Comparison of ENCODE assay signal across 8 mouse cellular contexts in genomic region chr3:107582875-107583767, GRCm38 (mm10). TPM values are rescaled to one million over a fixed set of nuclear protein-coding genes. Genes with fewer than 3 reads are reported as not detected.
DNase-seq lines count a peak whose midpoint lies in the region; ATAC-seq lines count a peak whose summit lies in the region.

No protein-coding gene starts in this region.

- no peak for ATAC-seq in forebrain, embryonic 15.5 days (replicated peaks)
- ATAC-seq in neural tube, embryonic 12.5 days (ENCODE audit: low FRiP score, low read depth) = no peak

- DNase-seq in right cerebral cortex, postnatal 4 days = peak; percentile 24
- no peak for DNase-seq in right cerebral cortex, adult 18-20 months
- peak; percentile 43 to 55 for DNase-seq in kidney, postnatal 4 days
- DNase-seq in adipocyte (ENCODE audit: low spot score) = no peak
- DNase-seq in spleen, postnatal 10 days (ENCODE audit: low spot score in 2 of 2) = no peak
- no peak for DNase-seq in spleen, adult 12 weeks (ENCODE audit: low spot score)

- no peak overlapping the region; the same call in 1 of the 2 replicates for H3K9ac ChIP-seq in forebrain, embryonic 15.5 days (replicated peaks)
- no peak overlapping the region for H3K9ac ChIP-seq in neural tube, embryonic 12.5 days

- H3K9me3 ChIP-seq in forebrain, embryonic 15.5 days = no peaks in the 10 kb centered on the region
- no peaks in the 10 kb centered on the region for H3K9me3 ChIP-seq in neural tube, embryonic 12.5 days

- peaks cover 66% of the 10 kb centered on the region for H3K27me3 ChIP-seq in forebrain, embryonic 15.5 days
- H3K27me3 ChIP-seq in neural tube, embryonic 12.5 days (replicated peaks) = peaks cover 82% of the 10 kb centered on the region

- H3K36me3 ChIP-seq in forebrain, embryonic 15.5 days = no peaks in the 10 kb centered on the region
- H3K36me3 ChIP-seq in neural tube, embryonic 12.5 days = no peaks in the 10 kb centered on the region

- under 1% methylated on average over 65 of the region's 65 CpGs for WGBS in forebrain, embryonic 15.5 days
- 1% methylated on average over 65 of the region's 65 CpGs for WGBS in neural tube, embryonic 12.5 days

- peaks cover 13% of the 10 kb centered on the region for H3K4me1 ChIP-seq in forebrain, embryonic 15.5 days
- H3K4me1 ChIP-seq in neural tube, embryonic 12.5 days = peaks cover 5% of the 10 kb centered on the region; the same call in 1 of the 2 replicates

- peak overlapping the region; percentile 35 for H3K4me2 ChIP-seq in forebrain, embryonic 15.5 days (replicated peaks)
- peak overlapping the region; percentile 56 for H3K4me2 ChIP-seq in neural tube, embryonic 12.5 days (replicated peaks)

- H3K4me3 ChIP-seq in forebrain, embryonic 15.5 days = peak overlapping the region; percentile 29
- peak overlapping the region; percentile 15 for H3K4me3 ChIP-seq in neural tube, embryonic 12.5 days

- no peak overlapping the region for H3K27ac ChIP-seq in forebrain, embryonic 15.5 days (replicated peaks)
- H3K27ac ChIP-seq in neural tube, embryonic 12.5 days = no peak overlapping the region

RNA-seq across cellular contexts. Expression of gene Alx3, which starts 11.7 kb away (rescaled TPM):
- polyA plus RNA-seq in forebrain, embryonic 15.5 days (2015; fragmentation: Nextera tagmentation; extraction: Ambion mirVana) = 2.5 and 3.1 TPM in 2 replicates
- 0.33 and 0.65 TPM in 2 replicates for polyA plus RNA-seq in neural tube, embryonic 12.5 days (2016; fragmentation: Nextera tagmentation; extraction: Ambion mirVana)

RNA-seq across cellular contexts. Expression of gene Ubl4b, which starts 28.2 kb away (rescaled TPM):
- 0.13 TPM in 1 of 2 replicates, not detected in the other for polyA plus RNA-seq in forebrain, embryonic 15.5 days (2015; fragmentation: Nextera tagmentation; extraction: Ambion mirVana)
- not detected in 2 replicates for polyA plus RNA-seq in neural tube, embryonic 12.5 days (2016; fragmentation: Nextera tagmentation; extraction: Ambion mirVana)

RNA-seq across cellular contexts. Expression of gene Gm10961, which starts 48.0 kb away (rescaled TPM):
- not detected in 2 replicates for polyA plus RNA-seq in forebrain, embryonic 15.5 days (2015; fragmentation: Nextera tagmentation; extraction: Ambion mirVana)
- not detected in 2 replicates for polyA plus RNA-seq in neural tube, embryonic 12.5 days (2016; fragmentation: Nextera tagmentation; extraction: Ambion mirVana)

RNA-seq across cellular contexts. Expression of gene Strip1, which starts 48.4 kb away (rescaled TPM):
- polyA plus RNA-seq in forebrain, embryonic 15.5 days (2015; fragmentation: Nextera tagmentation; extraction: Ambion mirVana) = 148 and 149 TPM in 2 replicates
- polyA plus RNA-seq in neural tube, embryonic 12.5 days (2016; fragmentation: Nextera tagmentation; extraction: Ambion mirVana) = 123 and 129 TPM in 2 replicates

Comparison
In these comparisons a context has a peak if more than half of its experiments do, and no peak if none do; other contexts are left out.
1. DNase-seq: peak in right cerebral cortex, postnatal 4 days (single experiment) and kidney, postnatal 4 days (2 of 2); none in right cerebral cortex, adult 18-20 months (single experiment), adipocyte (single experiment), spleen, postnatal 10 days (0 of 2) and spleen, adult 12 weeks (single experiment).